Mouse (Mus musculus): ENCODE measurements at regions not wholly inside any gene's neighbourhood (a gene's known extent, or its start where the extent isn't known, plus 50 kb on each side); places are given as distances from the start of the nearest gene placed in this dataset.

GRCm38 (mm10) chr2:169524429-169524828, 63.1 kb downstream of the Gm11011 start:
- peak; percentile 22 for DNase-seq (ENCODE audit: low read depth)

- no peak for DNase-seq (ENCODE audit: low read depth)
Observed at GRCm38 (mm10) chr2:169519941-169520340, 67.6 kb downstream of the Gm11011 start.

GRCm38 (mm10) chr2:169515350-169515749, 72.2 kb downstream of the Gm11011 start:
- DNase-seq (ENCODE audit: low read depth), result no peak

GRCm38 (mm10) chr2:169510741-169511140, 76.8 kb downstream of the Gm11011 start:
- no peak for DNase-seq (ENCODE audit: low read depth)

- no peak for DNase-seq (ENCODE audit: low read depth)
Observed at GRCm38 (mm10) chr2:169509406-169509805, 78.1 kb downstream of the Gm11011 start.

- DNase-seq (ENCODE audit: low read depth), result no peak
Observed at GRCm38 (mm10) chr2:169504416-169505057, 83.0 kb downstream of the Gm11011 start.

- DNase-seq (ENCODE audit: low read depth), result no peak
Observed at GRCm38 (mm10) chr2:169503598-169503958, 84.0 kb downstream of the Gm11011 start.

- no peak for DNase-seq (ENCODE audit: low read depth)
Observed at GRCm38 (mm10) chr2:169502717-169503597, 84.6 kb downstream of the Gm11011 start.

- no peak for DNase-seq (ENCODE audit: low read depth)
Observed at GRCm38 (mm10) chr2:169501736-169502340, 85.7 kb downstream of the Gm11011 start.

- no peak for DNase-seq (ENCODE audit: low read depth)
Observed at GRCm38 (mm10) chr2:169495368-169495767, 92.2 kb downstream of the Gm11011 start.

- DNase-seq (ENCODE audit: low read depth), result no peak
Observed at GRCm38 (mm10) chr2:169494503-169495311, 92.8 kb downstream of the Gm11011 start.

GRCm38 (mm10) chr2:169493609-169494275, 93.8 kb downstream of the Gm11011 start:
- DNase-seq (ENCODE audit: low read depth), result no peak

GRCm38 (mm10) chr2:169483934-169484333, 103.6 kb downstream of the Gm11011 start:
- DNase-seq (ENCODE audit: low read depth), result no peak

GRCm38 (mm10) chr2:169481731-169482465, 105.6 kb downstream of the Gm11011 start:
- DNase-seq (ENCODE audit: low read depth), result no peak

- DNase-seq (ENCODE audit: low read depth), result no peak
Observed at GRCm38 (mm10) chr2:169474418-169475112, 113.0 kb downstream of the Gm11011 start.

- DNase-seq (ENCODE audit: low read depth), result no peak
Observed at GRCm38 (mm10) chr2:169469538-169469937, 118.0 kb downstream of the Gm11011 start.

- no peak for DNase-seq (ENCODE audit: low read depth)
Observed at GRCm38 (mm10) chr2:169467621-169468020, 119.9 kb downstream of the Gm11011 start.

- DNase-seq (ENCODE audit: low read depth), result no peak
Observed at GRCm38 (mm10) chr2:169464106-169464505, 123.4 kb downstream of the Gm11011 start.

- DNase-seq (ENCODE audit: low read depth), result no peak
Observed at GRCm38 (mm10) chr2:169461491-169462039, 126.0 kb downstream of the Gm11011 start.

GRCm38 (mm10) chr2:169452956-169453355, 134.6 kb downstream of the Gm11011 start:
- DNase-seq (ENCODE audit: low read depth), result no peak

Measured in gonadal fat pad, adult 2 months (tissue).